Mouse (Mus musculus): ENCODE measurements around the gene Pcp2. TPM values are rescaled to one million over a fixed set of nuclear protein-coding genes. Genes with fewer than 3 reads are reported as not detected.
A peak's percentile ranks its signal among the peaks of the same experiment; 100 is the strongest.

Gene Pcp2
- polyA plus RNA-seq (2014; fragmentation: Nextera tagmentation; extraction: Ambion mirVana): not detected in 2 replicates

GRCm38 (mm10) chr8:3625445-3625844 is at the start of gene Pcp2:
Gene Pcp2, minus strand, starts transcription at chr8:3625545.
- no peak for ATAC-seq (ENCODE audit: insufficient number of reproducible peaks, insufficient read depth, low FRiP score, low read depth)
- H3K27ac ChIP-seq (replicated peaks in 1 of 2; ENCODE audit: control insufficient read depth in 1 of 2, insufficient read depth in 1 of 2, low read depth in 2 of 2, low read length in 2 of 2): no peak within 1 kb of the TSS
- H3K27me3 ChIP-seq (ENCODE audit: control insufficient read depth, insufficient read depth, low read length): peaks cover 10% of the 10 kb centered on the region; the same call in 1 of the 2 replicates
- WGBS: 69% methylated on average over 1 of the region's 1 CpGs
- H3K36me3 ChIP-seq (ENCODE audit: control insufficient read depth, insufficient read depth, low read length): 0 out of 2 replicates have a peak, but pooled peaks cover 3% of the 10 kb centered on the region
- peaks cover 4 to 7% of the 10 kb centered on the region in 2 experiments for H3K4me1 ChIP-seq (ENCODE audit: control insufficient read depth in 2 of 2, insufficient read depth in 2 of 2, low read length in 2 of 2)
- no peak within 1 kb of the TSS for H3K4me3 ChIP-seq (ENCODE audit: control insufficient read depth in 1 of 2, insufficient read depth in 1 of 2, low read depth in 1 of 2, low read length in 2 of 2)
- no peak within 1 kb of the TSS for H3K4me2 ChIP-seq (ENCODE audit: low read length)
- no peaks in the 10 kb centered on the region for H3K9me3 ChIP-seq (ENCODE audit: control insufficient read depth, low read length)
- H3K9ac ChIP-seq (ENCODE audit: low read length): no peak within 1 kb of the TSS

GRCm38 (mm10) chr8:3674671-3675070 is 49.3 kb upstream of the Pcp2 start:
- H3K9me3 ChIP-seq (ENCODE audit: control insufficient read depth, low read length): no peaks in the 10 kb centered on the region
- ATAC-seq (ENCODE audit: insufficient number of reproducible peaks, insufficient read depth, low FRiP score, low read depth): no peak
- no peak overlapping the region for H3K9ac ChIP-seq (ENCODE audit: low read length)
- no peak overlapping the region for H3K4me3 ChIP-seq (ENCODE audit: control insufficient read depth in 1 of 2, insufficient read depth in 1 of 2, low read depth in 1 of 2, low read length in 2 of 2)
- H3K36me3 ChIP-seq (ENCODE audit: control insufficient read depth, insufficient read depth, low read length): peaks cover 12% of the 10 kb centered on the region
- H3K4me1 ChIP-seq (ENCODE audit: control insufficient read depth in 2 of 2, insufficient read depth in 2 of 2, low read length in 2 of 2): peaks cover 2 to 15% of the 10 kb centered on the region in 2 experiments; a peak in 3 of 4 replicates
- H3K4me2 ChIP-seq (ENCODE audit: low read length): no peak overlapping the region
- H3K27me3 ChIP-seq (ENCODE audit: control insufficient read depth, insufficient read depth, low read length): no peaks in the 10 kb centered on the region
- WGBS: 39% methylated on average over 3 of the region's 3 CpGs
- H3K27ac ChIP-seq (replicated peaks in 1 of 2; ENCODE audit: control insufficient read depth in 1 of 2, insufficient read depth in 1 of 2, low read depth in 2 of 2, low read length in 2 of 2): no peak overlapping the region

- Histone ChIP-seq H3K9ac (ENCODE audit: low read length) (peak within 1 kb of the TSS; percentile 75), H3K27ac (replicated peaks in 1 of 2; ENCODE audit: control insufficient read depth in 1 of 2, insufficient read depth in 1 of 2, low read depth in 2 of 2, low read length in 2 of 2) (peak within 1 kb of the TSS; percentile 36 to 41; a peak in 3 of 4 replicates), H3K27me3 (ENCODE audit: control insufficient read depth, insufficient read depth, low read length) (no peaks in the 10 kb centered on the region), H3K4me2 (ENCODE audit: low read length) (peak within 1 kb of the TSS; percentile 87), H3K4me1 (ENCODE audit: control insufficient read depth in 2 of 2, insufficient read depth in 2 of 2, low read length in 2 of 2) (peaks cover 0 to 4% of the 10 kb centered on the region in 2 experiments; a peak in 2 of 4 replicates), H3K4me3 (ENCODE audit: control insufficient read depth in 1 of 2, insufficient read depth in 1 of 2, low read depth in 1 of 2, low read length in 2 of 2) (peak within 1 kb of the TSS; percentile 54 to 78), H3K9me3 (ENCODE audit: control insufficient read depth, low read length) (no peaks in the 10 kb centered on the region), H3K36me3 (ENCODE audit: control insufficient read depth, insufficient read depth, low read length) (no peaks in the 10 kb centered on the region)
- peak; percentile 66 for ATAC-seq (ENCODE audit: insufficient number of reproducible peaks, insufficient read depth, low FRiP score, low read depth)
- under 1% methylated on average over 23 of the region's 23 CpGs for WGBS
Observed at GRCm38 (mm10) chr8:3671980-3672491, 46.7 kb upstream of the Pcp2 start, which contains the start of gene Fcor. Gene Fcor, minus strand, starts transcription at chr8:3672362.

- H3K4me3 ChIP-seq (ENCODE audit: control insufficient read depth in 1 of 2, insufficient read depth in 1 of 2, low read depth in 1 of 2, low read length in 2 of 2): no peak overlapping the region
- no peak overlapping the region for H3K9ac ChIP-seq (ENCODE audit: low read length)
- H3K27me3 ChIP-seq (ENCODE audit: control insufficient read depth, insufficient read depth, low read length): no peaks in the 10 kb centered on the region
- no peak for ATAC-seq (ENCODE audit: insufficient number of reproducible peaks, insufficient read depth, low FRiP score, low read depth)
- H3K4me1 ChIP-seq (ENCODE audit: control insufficient read depth in 2 of 2, insufficient read depth in 2 of 2, low read length in 2 of 2): peaks cover 0 to 4% of the 10 kb centered on the region in 2 experiments; a peak in 1 of 4 replicates
- H3K27ac ChIP-seq (replicated peaks in 1 of 2; ENCODE audit: control insufficient read depth in 1 of 2, insufficient read depth in 1 of 2, low read depth in 2 of 2, low read length in 2 of 2): no peak overlapping the region
- no peak overlapping the region for H3K4me2 ChIP-seq (ENCODE audit: low read length)
- WGBS: 72% methylated on average over 2 of the region's 2 CpGs
- H3K36me3 ChIP-seq (ENCODE audit: control insufficient read depth, insufficient read depth, low read length): no peaks in the 10 kb centered on the region
- H3K9me3 ChIP-seq (ENCODE audit: control insufficient read depth, low read length): no peaks in the 10 kb centered on the region
Observed at GRCm38 (mm10) chr8:3670388-3670787, 45.0 kb upstream of the Pcp2 start.

GRCm38 (mm10) chr8:3665507-3665906 is 40.2 kb upstream of the Pcp2 start, which contains the start of gene Mcemp1:
Gene Mcemp1, plus strand, starts transcription at chr8:3665754.
- WGBS: 60% methylated on average over 6 of the region's 6 CpGs
- no peaks in the 10 kb centered on the region for H3K9me3 ChIP-seq (ENCODE audit: control insufficient read depth, low read length)
- H3K27ac ChIP-seq (replicated peaks in 1 of 2; ENCODE audit: control insufficient read depth in 1 of 2, insufficient read depth in 1 of 2, low read depth in 2 of 2, low read length in 2 of 2): no peak within 1 kb of the TSS
- H3K4me2 ChIP-seq (ENCODE audit: low read length): no peak within 1 kb of the TSS
- no peaks in the 10 kb centered on the region for H3K4me1 ChIP-seq (ENCODE audit: control insufficient read depth in 2 of 2, insufficient read depth in 2 of 2, low read length in 2 of 2)
- ATAC-seq (ENCODE audit: insufficient number of reproducible peaks, insufficient read depth, low FRiP score, low read depth): no peak
- H3K4me3 ChIP-seq (ENCODE audit: control insufficient read depth in 1 of 2, insufficient read depth in 1 of 2, low read depth in 1 of 2, low read length in 2 of 2): no peak within 1 kb of the TSS
- H3K27me3 ChIP-seq (ENCODE audit: control insufficient read depth, insufficient read depth, low read length): no peaks in the 10 kb centered on the region
- H3K9ac ChIP-seq (ENCODE audit: low read length): no peak within 1 kb of the TSS
- no peaks in the 10 kb centered on the region for H3K36me3 ChIP-seq (ENCODE audit: control insufficient read depth, insufficient read depth, low read length)

- H3K4me3 ChIP-seq (ENCODE audit: control insufficient read depth in 1 of 2, insufficient read depth in 1 of 2, low read depth in 1 of 2, low read length in 2 of 2): no peak overlapping the region
- ATAC-seq (ENCODE audit: insufficient number of reproducible peaks, insufficient read depth, low FRiP score, low read depth): no peak
- WGBS: 64% methylated on average over 5 of the region's 5 CpGs
Observed at GRCm38 (mm10) chr8:3664405-3664804, 39.1 kb upstream of the Pcp2 start.

GRCm38 (mm10) chr8:3660889-3661288 is 35.5 kb upstream of the Pcp2 start:
- H3K4me2 ChIP-seq (ENCODE audit: low read length): no peak overlapping the region
- no peaks in the 10 kb centered on the region for H3K27me3 ChIP-seq (ENCODE audit: control insufficient read depth, insufficient read depth, low read length)
- ATAC-seq (ENCODE audit: insufficient number of reproducible peaks, insufficient read depth, low FRiP score, low read depth): no peak
- no peaks in the 10 kb centered on the region for H3K36me3 ChIP-seq (ENCODE audit: control insufficient read depth, insufficient read depth, low read length)
- H3K27ac ChIP-seq (replicated peaks in 1 of 2; ENCODE audit: control insufficient read depth in 1 of 2, insufficient read depth in 1 of 2, low read depth in 2 of 2, low read length in 2 of 2): no peak overlapping the region
- H3K9ac ChIP-seq (ENCODE audit: low read length): no peak overlapping the region
- WGBS: 62% methylated on average over 8 of the region's 8 CpGs
- no peaks in the 10 kb centered on the region for H3K9me3 ChIP-seq (ENCODE audit: control insufficient read depth, low read length)
- H3K4me1 ChIP-seq (ENCODE audit: control insufficient read depth in 2 of 2, insufficient read depth in 2 of 2, low read length in 2 of 2): no peaks in the 10 kb centered on the region
- no peak overlapping the region for H3K4me3 ChIP-seq (ENCODE audit: control insufficient read depth in 1 of 2, insufficient read depth in 1 of 2, low read depth in 1 of 2, low read length in 2 of 2)

More at GRCm38 (mm10) chr8:3664405-3664804, 39.1 kb upstream of the Pcp2 start:
- Histone ChIP-seq H3K27ac (replicated peaks in 1 of 2; ENCODE audit: control insufficient read depth in 1 of 2, insufficient read depth in 1 of 2, low read depth in 2 of 2, low read length in 2 of 2) (no peak overlapping the region), H3K9me3 (ENCODE audit: control insufficient read depth, low read length) (no peaks in the 10 kb centered on the region), H3K9ac (ENCODE audit: low read length) (no peak overlapping the region), H3K27me3 (ENCODE audit: control insufficient read depth, insufficient read depth, low read length) (no peaks in the 10 kb centered on the region), H3K36me3 (ENCODE audit: control insufficient read depth, insufficient read depth, low read length) (no peaks in the 10 kb centered on the region), H3K4me1 (ENCODE audit: control insufficient read depth in 2 of 2, insufficient read depth in 2 of 2, low read length in 2 of 2) (no peaks in the 10 kb centered on the region), H3K4me2 (ENCODE audit: low read length) (no peak overlapping the region)

Data from heart, embryonic 14.5 days (tissue).